Mouse (Mus musculus) midbrain, embryonic 15.5 days (tissue): Measurements from ENCODE around the gene Tmem252. TPM values are rescaled to one million over a fixed set of nuclear protein-coding genes. Genes with fewer than 3 reads are reported as not detected.
"Not testable (repeated sequence)": the region's sequence is repeated elsewhere in the genome, so short reads cannot be mapped to it uniquely, and the experiment has no call there.

Source experiments
- ATAC-seq: fragments of 200-750 bp; cut with Nextera tagmentation; replicated peaks from 2 replicates; pipeline ENCODE4 v1.8.0; 2017; ENCODE audit warnings: moderate TSS enrichment
- H3K27ac ChIP-seq: fragments of 300-500 bp; sonication (generic); 2 replicates; pipeline ENCODE4 v1.5.1; 2015; ENCODE audit warnings: mild to moderate bottlenecking, inconsistent platforms
- H3K27me3 ChIP-seq: fragments of 300-500 bp; sonication (generic); replicated peaks from 2 replicates; pipeline ENCODE4 v1.6.1; 2015; ENCODE audit warnings: inconsistent platforms
- H3K36me3 ChIP-seq: fragments of 300-500 bp; sonication (generic); replicated peaks from 2 replicates; pipeline ENCODE4 v1.6.1; 2015; ENCODE audit warnings: inconsistent platforms
- H3K4me1 ChIP-seq: fragments of 300-500 bp; sonication (generic); 2 replicates; pipeline ENCODE4 v1.6.1; 2015; ENCODE audit warnings: inconsistent platforms
- H3K4me2 ChIP-seq: fragments of 300-500 bp; sonication (generic); 2 replicates; pipeline ENCODE4 v1.6.1; 2015; ENCODE audit warnings: inconsistent platforms, mild to moderate bottlenecking, moderate library complexity
- H3K4me3 ChIP-seq: fragments of 300-500 bp; sonication (generic); 2 replicates; pipeline ENCODE4 v1.5.1; 2015; ENCODE audit warnings: mild to moderate bottlenecking, inconsistent platforms
- H3K9ac ChIP-seq: fragments of 300-500 bp; sonication (generic); 2 replicates; pipeline ENCODE4 v1.6.1; 2015; ENCODE audit warnings: mild to moderate bottlenecking, inconsistent platforms
- H3K9me3 ChIP-seq: fragments of 300-500 bp; sonication (generic); 2 replicates; pipeline ENCODE4 v1.6.1; 2016; ENCODE audit warnings: inconsistent platforms
- WGBS: fragments of 180-500 bp; shearing (Covaris S2); methylation state at CpG from one replicate; pipeline ENCODE4 v1.1.7; 2015; ENCODE audit warnings: mixed read lengths; 5-methylcytosine and 5-hydroxymethylcytosine counted together
- polyA plus RNA-seq: library from polyadenylated mRNA; unstranded; fragments of >200 nt; fragmentation: Nextera tagmentation; extraction: Ambion mirVana; gene quantifications from 2 replicates; pipeline ENCODE4 v1.2.1, GENCODE M21; 2015

Tmem252 gene
- polyA plus RNA-seq, 1 experiment from 2014 or later: 1.6 TPM

GRCm38 (mm10) chr19:24686411-24686810 lies 12.6 kb downstream of the Tmem252 start:
- WGBS: 83% methylated on average over 10 of the region's 10 CpGs
- Histone ChIP-seq H3K27ac (no peak overlapping the region), H3K4me1 (no peaks in the 10 kb centered on the region), H3K4me3 (no peak overlapping the region), H3K9ac (no peak overlapping the region), H3K27me3 (no peaks in the 10 kb centered on the region), H3K36me3 (no peaks in the 10 kb centered on the region), H3K9me3 (no peaks in the 10 kb centered on the region), H3K4me2 (no peak overlapping the region)
- ATAC-seq: no peak

DNA sequence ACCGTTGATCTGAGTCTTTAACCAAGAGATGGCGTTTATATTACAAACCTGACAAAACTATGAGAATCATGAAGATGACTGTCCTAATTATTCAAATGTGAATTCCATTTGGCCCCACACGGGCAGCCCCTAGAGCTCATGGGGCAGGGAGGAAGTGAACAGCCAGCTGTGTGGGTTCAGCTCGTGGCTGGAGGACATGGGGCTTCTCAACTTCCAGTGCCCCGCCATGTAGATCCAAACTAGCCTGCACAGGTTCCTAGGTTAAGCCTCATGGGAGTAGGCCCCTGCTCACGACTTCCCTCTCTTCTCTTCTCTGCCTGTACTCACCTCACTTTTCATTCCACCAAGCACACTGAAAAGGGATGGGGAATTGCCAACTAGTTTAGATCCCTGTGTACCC lies 14.5 kb downstream of the Tmem252 start:
- Histone ChIP-seq H3K4me3 (no peak overlapping the region), H3K9ac (no peak overlapping the region), H3K4me1 (no peaks in the 10 kb centered on the region), H3K4me2 (no peak overlapping the region), H3K36me3 (no peaks in the 10 kb centered on the region), H3K27me3 (no peaks in the 10 kb centered on the region), H3K27ac (no peak overlapping the region), H3K9me3 (no peaks in the 10 kb centered on the region)
- WGBS: 80% methylated on average over 6 of the region's 6 CpGs
- ATAC-seq: no peak

GRCm38 (mm10) chr19:24689531-24689930 lies 15.7 kb downstream of the Tmem252 start:
- no peak overlapping the region for H3K4me3 ChIP-seq
- H3K9ac ChIP-seq: no peak overlapping the region
- no peaks in the 10 kb centered on the region for H3K27me3 ChIP-seq
- no peak overlapping the region for H3K27ac ChIP-seq
- no peaks in the 10 kb centered on the region for H3K4me1 ChIP-seq
- 96% methylated on average over 4 of the region's 4 CpGs for WGBS
- H3K4me2 ChIP-seq: no peak overlapping the region
- H3K36me3 ChIP-seq: no peaks in the 10 kb centered on the region
- no peak for ATAC-seq
- no peaks in the 10 kb centered on the region for H3K9me3 ChIP-seq

DNA sequence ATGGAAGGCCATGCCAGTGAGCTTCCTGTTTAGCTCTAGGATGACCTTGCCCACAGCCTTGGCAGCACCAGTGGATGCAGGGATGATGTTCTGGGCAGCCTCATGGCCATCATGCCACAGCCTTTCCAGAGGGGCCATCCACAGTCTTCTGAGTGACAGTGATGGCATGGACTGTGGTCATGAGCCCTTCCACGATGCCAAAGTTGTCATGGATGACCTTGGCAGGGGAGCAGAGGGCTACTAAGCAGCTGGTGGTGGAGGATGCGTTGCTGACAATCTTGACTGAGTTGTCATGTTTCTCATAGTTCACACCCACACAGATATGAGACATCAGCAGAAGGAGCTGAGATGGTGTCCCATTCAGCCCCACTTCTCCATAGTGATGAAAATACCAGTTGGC lies 18.9 kb downstream of the Tmem252 start:
- H3K4me2 ChIP-seq: no peak overlapping the region
- no peak for ATAC-seq
- no peak overlapping the region for H3K4me3 ChIP-seq
- no peak overlapping the region for H3K27ac ChIP-seq
- no peaks in the 10 kb centered on the region for H3K36me3 ChIP-seq
- WGBS: 90% methylated on average over 2 of the region's 2 CpGs
- H3K4me1 ChIP-seq: no peaks in the 10 kb centered on the region
- H3K9me3 ChIP-seq: no peaks in the 10 kb centered on the region
- no peak overlapping the region for H3K9ac ChIP-seq
- H3K27me3 ChIP-seq: no peaks in the 10 kb centered on the region

DNA sequence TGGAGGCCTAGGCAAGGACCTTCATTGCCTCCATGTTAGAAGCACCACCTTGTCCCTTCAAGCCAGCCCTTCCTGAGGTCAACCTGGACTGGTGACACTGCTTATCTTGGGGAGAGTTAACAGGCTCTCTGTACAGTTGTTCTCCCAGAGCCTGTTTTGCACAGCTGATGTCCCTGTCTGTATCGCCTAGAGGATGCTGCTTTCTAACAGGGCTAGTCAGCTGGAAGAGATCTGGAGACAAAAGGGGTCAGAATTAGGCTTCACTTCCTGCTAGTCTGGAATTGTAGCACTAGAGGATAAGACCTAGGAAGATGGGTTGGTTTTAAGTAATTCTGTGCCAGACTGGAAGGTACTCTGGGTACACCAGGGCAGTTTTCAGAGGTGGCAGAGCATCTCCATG lies 24.1 kb downstream of the Tmem252 start:
- Histone ChIP-seq H3K4me1 (no peaks in the 10 kb centered on the region), H3K4me3 (no peak overlapping the region), H3K27ac (no peak overlapping the region), H3K27me3 (no peaks in the 10 kb centered on the region), H3K36me3 (no peaks in the 10 kb centered on the region), H3K9ac (no peak overlapping the region), H3K9me3 (no peaks in the 10 kb centered on the region), H3K4me2 (no peak overlapping the region)
- ATAC-seq: no peak
- WGBS: 58% methylated on average over 1 of the region's 1 CpGs

DNA sequence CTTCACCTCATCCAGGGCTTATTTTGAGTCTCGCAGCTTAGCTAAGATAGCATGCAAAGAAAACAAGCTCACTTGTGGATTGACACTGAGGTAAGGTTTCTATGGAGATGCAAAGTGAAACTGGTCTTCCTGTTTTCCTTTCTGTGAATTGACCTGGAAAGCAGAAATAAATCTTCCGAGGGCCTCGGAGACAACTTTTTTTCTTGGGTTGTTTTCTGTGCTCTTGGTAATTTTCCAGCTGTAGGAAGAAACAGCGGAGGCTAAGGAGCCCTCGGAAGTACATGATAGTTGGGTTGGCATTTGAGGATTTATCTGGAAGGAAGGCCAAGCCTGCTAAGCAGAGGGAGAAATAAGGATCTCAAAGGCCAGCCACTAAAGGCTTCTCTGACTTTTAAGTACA lies 24.8 kb downstream of the Tmem252 start:
- Histone ChIP-seq H3K27me3 (no peaks in the 10 kb centered on the region), H3K9ac (no peak overlapping the region), H3K36me3 (no peaks in the 10 kb centered on the region), H3K4me2 (no peak overlapping the region), H3K4me3 (no peak overlapping the region), H3K9me3 (no peaks in the 10 kb centered on the region), H3K4me1 (no peaks in the 10 kb centered on the region), H3K27ac (no peak overlapping the region)
- no peak for ATAC-seq
- WGBS: 81% methylated on average over 5 of the region's 5 CpGs

GRCm38 (mm10) chr19:24699196-24699595 lies 25.4 kb downstream of the Tmem252 start:
- no peaks in the 10 kb centered on the region for H3K27me3 ChIP-seq
- no peak for ATAC-seq
- whole genome bisulfite sequencing: 81% methylated on average over 3 of the region's 3 CpGs
- no peak overlapping the region for H3K4me3 ChIP-seq
- no peak overlapping the region for H3K27ac ChIP-seq
- H3K36me3 ChIP-seq: no peaks in the 10 kb centered on the region
- no peaks in the 10 kb centered on the region for H3K9me3 ChIP-seq
- H3K9ac ChIP-seq: no peak overlapping the region
- H3K4me2 ChIP-seq: no peak overlapping the region
- no peaks in the 10 kb centered on the region for H3K4me1 ChIP-seq

- Histone ChIP-seq H3K9ac (no peak overlapping the region), H3K27me3 (no peaks in the 10 kb centered on the region), H3K4me3 (no peak overlapping the region), H3K27ac (no peak overlapping the region), H3K36me3 (no peaks in the 10 kb centered on the region), H3K9me3 (no peaks in the 10 kb centered on the region), H3K4me1 (no peaks in the 10 kb centered on the region), H3K4me2 (no peak overlapping the region)
- no peak for ATAC-seq
These were observed 26.1 kb downstream of the Tmem252 start for GRCm38 (mm10) chr19:24699910-24700309.

DNA sequence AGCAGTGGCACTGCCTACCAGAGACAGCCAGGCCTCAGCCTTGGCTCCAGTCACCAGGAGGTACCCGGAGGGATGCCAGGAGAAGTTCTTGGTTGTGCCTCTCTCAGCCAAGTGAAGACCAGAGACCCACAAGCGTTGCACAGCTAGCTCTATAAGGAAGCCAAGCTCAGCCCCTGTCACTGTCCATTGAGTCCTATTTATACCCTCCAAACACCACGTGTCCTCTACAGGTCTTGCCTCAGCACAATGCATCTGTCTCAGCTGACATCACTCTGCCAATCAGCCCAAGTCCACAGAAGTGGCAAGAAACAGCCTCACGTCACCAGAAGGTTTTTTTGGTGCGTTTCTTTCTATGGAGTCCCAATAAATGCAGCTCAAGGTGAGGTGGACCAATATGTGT lies 26.9 kb downstream of the Tmem252 start:
- H3K4me3 ChIP-seq: no peak overlapping the region
- H3K27me3 ChIP-seq: no peaks in the 10 kb centered on the region
- no peaks in the 10 kb centered on the region for H3K9me3 ChIP-seq
- ATAC-seq: no peak
- no peak overlapping the region for H3K9ac ChIP-seq
- H3K4me2 ChIP-seq: no peak overlapping the region
- no peaks in the 10 kb centered on the region for H3K36me3 ChIP-seq
- WGBS: 84% methylated on average over 5 of the region's 5 CpGs
- no peaks in the 10 kb centered on the region for H3K4me1 ChIP-seq
- H3K27ac ChIP-seq: no peak overlapping the region

DNA sequence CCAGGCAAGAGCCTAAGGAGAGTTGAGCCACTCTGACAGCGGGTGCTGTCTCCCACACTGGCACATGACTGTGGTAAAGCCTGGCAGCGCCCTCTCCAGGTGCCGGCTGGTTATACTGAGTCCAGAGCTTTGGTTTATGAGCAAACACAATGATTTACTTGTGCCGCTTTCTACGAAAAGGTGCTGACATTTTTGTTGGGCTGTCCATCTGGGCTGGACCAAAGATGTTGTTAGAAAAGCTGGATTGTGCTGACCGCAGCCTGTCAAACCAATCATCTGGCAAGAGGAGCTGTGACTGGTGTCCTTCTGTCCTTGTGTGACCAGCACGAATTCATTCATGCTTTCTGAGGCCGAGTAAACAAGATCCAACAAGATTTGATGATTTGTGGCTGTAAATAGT lies 27.9 kb downstream of the Tmem252 start:
- Histone ChIP-seq H3K4me1 (no peaks in the 10 kb centered on the region), H3K27ac (no peak overlapping the region), H3K9me3 (no peaks in the 10 kb centered on the region), H3K27me3 (no peaks in the 10 kb centered on the region), H3K4me3 (no peak overlapping the region), H3K9ac (no peak overlapping the region), H3K4me2 (no peak overlapping the region), H3K36me3 (no peaks in the 10 kb centered on the region)
- WGBS: 72% methylated on average over 8 of the region's 8 CpGs
- ATAC-seq: no peak

DNA sequence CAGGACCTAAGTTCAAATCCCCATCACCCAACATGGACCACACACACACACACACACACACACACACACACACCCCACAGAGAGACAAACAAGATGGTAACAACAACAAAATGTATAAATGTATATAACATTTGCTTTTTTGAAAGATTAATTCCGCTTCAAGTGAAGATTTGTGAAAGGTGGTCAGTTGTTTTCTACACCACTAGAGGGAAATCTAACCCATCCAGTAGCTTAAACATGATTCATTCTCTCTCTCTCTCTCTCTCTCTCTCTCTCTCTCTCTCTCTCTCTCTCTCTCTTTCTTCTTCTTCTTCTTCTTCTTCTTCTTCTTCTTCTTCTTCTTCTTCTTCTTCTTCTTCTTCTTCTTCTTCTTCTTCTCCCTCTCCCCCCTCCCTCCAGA lies 29.4 kb downstream of the Tmem252 start:
- H3K4me3 ChIP-seq, H3K9me3 ChIP-seq, H3K9ac ChIP-seq, H3K4me2 ChIP-seq, H3K27ac ChIP-seq, H3K4me1 ChIP-seq, ATAC-seq, H3K27me3 ChIP-seq, H3K36me3 ChIP-seq: not testable (repeated sequence)
- WGBS: 74% methylated on average over 1 of the region's 1 CpGs

DNA sequence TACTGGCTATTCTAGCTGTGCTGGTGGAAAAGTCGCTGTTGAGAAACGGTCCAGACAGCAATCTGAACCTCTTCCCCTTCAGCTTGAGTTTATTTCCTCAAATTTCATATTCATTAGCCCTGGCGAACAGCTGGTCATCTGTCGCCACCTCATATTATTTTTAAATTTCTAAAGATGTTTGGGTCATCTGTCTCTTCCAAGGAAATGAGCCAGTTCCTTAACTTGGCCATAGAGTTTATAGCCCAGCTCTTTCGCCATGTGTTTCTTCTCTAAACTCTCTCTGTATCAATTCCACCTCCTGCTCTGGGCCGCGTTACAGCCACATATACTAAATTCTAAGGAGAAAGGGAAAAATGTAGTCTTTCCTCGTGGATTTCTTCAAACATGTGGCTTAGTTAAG lies 29.9 kb downstream of the Tmem252 start:
- Histone ChIP-seq H3K4me2 (no peak overlapping the region), H3K27ac (no peak overlapping the region), H3K36me3 (no peaks in the 10 kb centered on the region), H3K27me3 (no peaks in the 10 kb centered on the region), H3K4me3 (no peak overlapping the region), H3K4me1 (no peaks in the 10 kb centered on the region), H3K9me3 (no peaks in the 10 kb centered on the region), H3K9ac (no peak overlapping the region)
- no peak for ATAC-seq
- WGBS: 78% methylated on average over 8 of the region's 8 CpGs

- 88% methylated on average over 2 of the region's 2 CpGs for WGBS
- no peak overlapping the region for H3K4me3 ChIP-seq
- no peaks in the 10 kb centered on the region for H3K4me1 ChIP-seq
- no peak for ATAC-seq
- H3K9me3 ChIP-seq: no peaks in the 10 kb centered on the region
- H3K36me3 ChIP-seq: no peaks in the 10 kb centered on the region
- H3K9ac ChIP-seq: no peak overlapping the region
- no peak overlapping the region for H3K4me2 ChIP-seq
- H3K27me3 ChIP-seq: no peaks in the 10 kb centered on the region
- no peak overlapping the region for H3K27ac ChIP-seq
These were observed 30.5 kb downstream of the Tmem252 start for GRCm38 (mm10) chr19:24704326-24704725.

GRCm38 (mm10) chr19:24705395-24705794 lies 31.6 kb downstream of the Tmem252 start:
- Histone ChIP-seq H3K9ac (no peak overlapping the region), H3K4me2 (no peak overlapping the region), H3K27me3 (no peaks in the 10 kb centered on the region), H3K36me3 (no peaks in the 10 kb centered on the region), H3K4me3 (no peak overlapping the region), H3K27ac (no peak overlapping the region), H3K4me1 (no peaks in the 10 kb centered on the region), H3K9me3 (no peaks in the 10 kb centered on the region)
- 71% methylated on average over 1 of the region's 1 CpGs for WGBS
- ATAC-seq: no peak
